Mouse (Mus musculus): Measurements from ENCODE around the gene Ltbp1. TPM values are rescaled to one million over a fixed set of nuclear protein-coding genes. Genes with fewer than 3 reads are reported as not detected.
A peak's percentile ranks its signal among the peaks of the same experiment; 100 is the strongest.

The Ltbp1 gene
- total RNA-seq (2021), result 1 to 10 TPM; 6.2 to 6.5 TPM

DNA sequence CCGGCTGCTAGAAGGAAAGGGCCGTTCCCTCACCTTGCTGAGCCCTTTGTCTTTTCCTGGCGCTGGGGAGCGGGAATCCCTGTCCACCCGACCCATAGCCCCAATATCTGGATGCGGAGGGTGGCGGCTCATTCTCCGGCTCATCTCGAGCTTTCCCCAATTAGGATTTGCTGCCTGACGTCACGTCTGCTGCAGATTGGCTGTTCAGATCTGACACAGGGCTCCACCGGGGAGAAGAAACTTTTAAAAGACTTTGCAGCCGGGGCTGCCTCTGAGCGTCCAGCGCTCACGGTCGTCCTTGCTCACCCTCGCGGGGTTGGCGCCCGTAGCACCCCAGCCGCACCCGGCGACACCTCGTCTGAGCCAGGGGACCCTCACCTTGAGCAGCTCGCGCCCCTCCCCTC lies at the start of gene Ltbp1:
Gene Ltbp1, plus strand, starts transcription at position 288 of the 404 bp plus-strand sequence.
- intact Hi-C loops (cut with DNase I), result loop anchor here (5.0 to 10.0 kb wide), 2 partner anchors 72 to 270 kb away; no protein-coding TSS in a partner anchor

DNA sequence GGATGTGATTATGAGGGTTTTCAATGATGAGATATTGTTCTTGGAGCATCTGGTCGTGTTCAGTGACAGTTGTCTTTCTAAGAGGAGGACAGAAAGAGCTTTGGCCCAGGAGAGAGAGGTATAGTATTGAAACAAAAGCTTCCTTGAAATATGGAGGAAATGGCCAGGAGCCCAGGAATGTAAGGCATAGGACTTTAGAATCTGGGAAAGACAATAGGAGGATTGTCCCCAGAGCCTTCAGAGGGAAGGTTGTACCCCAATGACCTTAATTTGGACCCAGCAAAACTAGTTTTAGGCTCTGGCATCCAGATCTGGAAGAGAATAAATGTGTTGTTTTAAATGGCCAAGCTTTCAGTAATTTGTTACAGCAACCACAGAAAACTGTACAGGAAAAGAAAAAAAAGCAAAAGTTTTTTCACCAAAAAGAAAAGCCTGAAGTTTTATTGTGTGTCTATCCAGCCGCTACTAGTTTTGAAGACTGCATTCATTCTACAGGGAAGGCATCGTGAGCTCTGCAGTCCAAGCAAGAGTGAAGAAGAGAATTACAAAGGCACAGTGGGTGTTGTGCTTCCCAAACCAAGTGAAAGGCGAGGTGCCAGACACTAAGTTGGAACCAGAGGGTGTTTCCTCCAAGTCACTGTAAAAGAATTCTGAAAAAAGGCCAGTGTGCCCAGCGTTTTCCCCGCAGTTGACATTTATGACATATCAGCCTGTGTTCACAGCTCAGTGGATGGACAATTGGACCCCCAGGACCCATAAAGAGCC lies 45.7 kb upstream of the Ltbp1 start:
- no peak for DNase-seq (ENCODE audit: extremely low spot score in 1 of 2, low spot score in 2 of 2)
- intact Hi-C loops (cut with DNase I), result no loop called here

More for the DNA sequence above, at the start of gene Ltbp1:
- peak in 1 of 2 experiments; percentile 32 for DNase-seq (ENCODE audit: extremely low spot score in 1 of 2, low spot score in 2 of 2)

DNA sequence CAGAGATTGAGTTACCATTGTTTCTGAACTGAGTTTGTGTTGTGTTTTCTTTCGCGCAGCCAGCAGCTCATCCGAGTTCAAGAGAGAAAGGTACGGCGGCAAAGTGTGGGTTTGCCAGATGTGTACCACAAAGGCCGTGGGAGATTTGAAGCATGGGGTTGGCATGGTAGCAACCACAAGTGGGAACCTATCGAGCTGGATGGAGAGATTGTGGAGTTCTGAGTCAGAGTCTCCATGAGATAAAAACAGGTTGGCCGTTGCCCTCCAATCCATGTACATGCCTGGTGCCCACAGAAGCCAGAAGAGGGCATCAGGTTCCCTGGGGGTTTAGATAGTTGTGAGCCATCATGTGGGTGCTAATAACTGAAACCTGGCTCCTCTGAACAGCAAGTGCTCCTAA lies 42.1 kb upstream of the Ltbp1 start:
- DNase-seq (ENCODE audit: extremely low spot score in 1 of 2, low spot score in 2 of 2), result no peak
- intact Hi-C loops (cut with DNase I), result no loop called here

DNA sequence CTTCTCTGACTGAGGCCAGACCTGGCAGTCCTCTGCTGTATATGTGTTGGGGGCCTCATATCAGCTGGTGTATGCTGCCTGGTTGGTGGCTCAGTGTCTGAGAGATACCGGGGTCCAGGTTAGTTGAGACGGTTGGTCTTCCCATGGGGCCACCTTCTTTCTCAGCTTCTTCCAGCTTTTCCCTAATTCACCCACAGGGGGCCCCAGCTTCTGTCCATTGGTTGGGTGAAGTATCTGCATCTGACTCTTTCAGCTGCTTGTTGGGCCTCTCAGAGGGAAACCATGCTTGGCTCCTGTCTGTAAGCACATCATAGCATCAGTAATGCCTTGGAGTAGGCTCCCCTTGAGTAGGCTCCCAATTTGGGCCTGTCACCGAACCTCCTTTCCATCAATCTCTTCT lies 41.5 kb upstream of the Ltbp1 start:
- no peak for DNase-seq (ENCODE audit: extremely low spot score in 1 of 2, low spot score in 2 of 2)
- intact Hi-C loops (cut with DNase I), result no loop called here

- intact Hi-C loops (cut with DNase I), result no loop called here
- no peak for DNase-seq (ENCODE audit: extremely low spot score in 1 of 2, low spot score in 2 of 2)
These were observed 38.0 kb upstream of the Ltbp1 start for GRCm38 (mm10) chr17:74967298-74967848.

DNA sequence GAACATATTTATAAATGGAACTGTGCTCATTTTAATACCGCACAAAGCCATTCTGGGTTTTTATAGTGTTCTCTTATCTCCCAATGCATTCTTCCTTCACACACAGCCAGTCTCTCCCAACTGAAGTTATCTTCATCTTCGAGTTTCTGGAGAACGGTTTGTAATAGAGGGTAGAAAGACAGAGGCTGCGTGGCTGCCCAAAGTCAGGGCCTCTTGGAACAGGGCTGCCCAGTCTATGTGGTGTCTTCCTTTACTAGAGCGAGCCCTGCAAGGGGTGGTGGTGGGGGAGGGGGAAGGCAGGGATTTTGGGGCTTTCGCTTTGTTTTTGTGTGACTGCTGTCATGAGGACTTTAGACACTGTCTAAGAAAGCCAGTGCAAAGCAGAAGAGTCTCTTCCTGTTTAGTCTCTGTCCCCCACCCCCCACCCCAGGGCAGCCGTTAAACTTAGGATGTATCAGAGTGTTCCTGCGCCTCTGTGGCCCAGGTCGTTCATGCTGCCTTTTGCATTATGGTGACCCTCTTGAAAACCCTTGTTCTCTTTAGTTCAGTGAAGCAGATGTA lies 37.1 kb upstream of the Ltbp1 start:
- intact Hi-C loops (cut with DNase I), result no loop called here
- no peak for DNase-seq (ENCODE audit: extremely low spot score in 1 of 2, low spot score in 2 of 2)

GRCm38 (mm10) chr17:74968738-74969271 lies 36.6 kb upstream of the Ltbp1 start:
- DNase-seq (ENCODE audit: extremely low spot score in 1 of 2, low spot score in 2 of 2), result peak in 1 of 2 experiments; percentile 15
- intact Hi-C loops (cut with DNase I), result no loop called here

- intact Hi-C loops (cut with DNase I), result no loop called here
- no peak for DNase-seq (ENCODE audit: extremely low spot score in 1 of 2, low spot score in 2 of 2)
These were observed 30.2 kb upstream of the Ltbp1 start for GRCm38 (mm10) chr17:74975192-74975591.

- intact Hi-C loops (cut with DNase I), result no loop called here
- DNase-seq (ENCODE audit: extremely low spot score in 1 of 2, low spot score in 2 of 2), result no peak
These were observed 29.0 kb upstream of the Ltbp1 start for GRCm38 (mm10) chr17:74976167-74976985.

GRCm38 (mm10) chr17:74979767-74980166 lies 25.6 kb upstream of the Ltbp1 start:
- intact Hi-C loops (cut with DNase I), result no loop called here
- no peak for DNase-seq (ENCODE audit: extremely low spot score in 1 of 2, low spot score in 2 of 2)

GRCm38 (mm10) chr17:74981703-74982102 lies 23.7 kb upstream of the Ltbp1 start:
- DNase-seq (ENCODE audit: extremely low spot score in 1 of 2, low spot score in 2 of 2), result no peak
- intact Hi-C loops (cut with DNase I), result no loop called here

- intact Hi-C loops (cut with DNase I), result no loop called here
- DNase-seq (ENCODE audit: extremely low spot score in 1 of 2, low spot score in 2 of 2), result no peak
These were observed 22.5 kb upstream of the Ltbp1 start for GRCm38 (mm10) chr17:74982880-74983279.

DNA sequence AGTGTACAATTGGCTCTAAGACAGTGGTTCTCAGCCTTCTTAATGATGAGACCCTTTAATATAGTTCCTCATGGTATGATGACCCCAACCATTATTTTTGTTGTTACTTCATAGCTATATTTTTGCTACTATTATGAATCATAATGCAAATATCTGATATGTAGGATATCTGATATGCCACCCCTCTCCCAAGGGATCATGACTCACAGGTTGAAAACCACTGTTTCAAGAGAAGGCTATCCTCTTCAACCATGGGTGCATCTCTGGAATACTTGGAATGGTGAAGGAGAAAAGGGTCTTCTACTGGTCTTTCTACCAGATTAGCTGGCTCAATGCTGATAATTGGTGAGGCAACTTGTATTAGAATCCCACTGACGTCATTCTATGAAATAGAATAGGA lies 21.3 kb upstream of the Ltbp1 start:
- no peak for DNase-seq (ENCODE audit: extremely low spot score in 1 of 2, low spot score in 2 of 2)

DNA sequence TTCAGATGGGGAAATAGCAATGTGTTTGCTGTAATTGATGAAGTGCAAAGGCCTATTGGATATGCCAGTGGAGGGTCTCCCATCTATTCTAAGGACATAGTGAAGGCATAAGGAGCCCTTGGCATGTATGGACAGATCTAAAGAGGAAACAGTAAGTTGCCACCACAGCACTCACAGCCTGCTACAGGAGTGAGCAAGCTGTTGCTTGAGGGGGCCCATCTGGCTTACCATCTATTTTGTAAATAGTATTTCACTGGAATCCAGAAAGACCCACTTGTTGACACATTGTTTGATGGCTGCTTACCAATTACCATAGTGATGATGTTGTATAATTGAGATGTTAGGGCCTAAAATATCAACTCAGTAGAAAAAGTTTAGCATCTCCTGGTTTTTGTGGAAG lies 20.7 kb upstream of the Ltbp1 start:
- DNase-seq (ENCODE audit: extremely low spot score in 1 of 2, low spot score in 2 of 2), result peak in 1 of 2 experiments; percentile 36
- intact Hi-C loops (cut with DNase I), result no loop called here

More for the DNA sequence above, 21.3 kb upstream of the Ltbp1 start:
- intact Hi-C loops (cut with DNase I), result no loop called here

DNA sequence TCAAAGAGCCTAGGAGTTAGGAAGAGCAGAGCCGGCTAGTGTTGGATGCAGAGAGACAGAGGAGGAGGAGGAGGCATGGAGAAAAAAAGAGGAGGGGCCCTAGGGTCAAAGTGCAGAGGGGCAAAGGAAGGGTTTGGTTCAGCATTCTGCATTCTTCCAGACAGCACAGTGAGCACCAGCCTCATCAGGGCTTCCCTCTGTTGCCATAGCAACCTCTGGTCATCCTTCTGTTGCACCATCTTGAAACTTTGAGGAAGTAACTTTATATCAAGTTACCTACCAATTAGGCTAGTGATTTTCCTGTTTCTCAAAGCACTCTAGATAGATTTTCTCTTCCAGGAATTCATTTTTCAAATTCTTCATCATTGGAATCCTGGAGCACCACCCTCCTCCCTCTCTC lies 18.3 kb upstream of the Ltbp1 start:
- intact Hi-C loops (cut with DNase I), result no loop called here
- DNase-seq (ENCODE audit: extremely low spot score in 1 of 2, low spot score in 2 of 2), result no peak

DNA sequence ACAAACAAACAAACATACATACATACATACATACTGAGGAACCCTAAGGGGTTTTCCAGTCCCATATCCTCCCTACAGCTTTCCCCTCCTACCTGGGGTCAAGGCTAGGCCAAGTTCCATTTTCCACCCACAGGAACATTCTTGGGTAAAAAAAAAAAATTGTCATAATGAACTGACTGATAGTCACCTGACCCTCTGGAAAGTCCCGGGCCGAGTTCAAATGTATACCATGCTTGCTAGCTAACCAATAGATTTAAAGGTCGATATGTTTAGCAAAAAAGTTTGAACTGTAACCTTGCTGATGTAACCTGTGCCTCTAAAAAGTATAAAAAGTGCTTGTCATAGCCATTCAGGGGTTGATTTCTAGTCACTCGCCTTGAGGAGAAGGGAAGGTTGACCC lies 15.7 kb upstream of the Ltbp1 start:
- intact Hi-C loops (cut with DNase I), result no loop called here
- no peak for DNase-seq (ENCODE audit: extremely low spot score in 1 of 2, low spot score in 2 of 2)

DNA sequence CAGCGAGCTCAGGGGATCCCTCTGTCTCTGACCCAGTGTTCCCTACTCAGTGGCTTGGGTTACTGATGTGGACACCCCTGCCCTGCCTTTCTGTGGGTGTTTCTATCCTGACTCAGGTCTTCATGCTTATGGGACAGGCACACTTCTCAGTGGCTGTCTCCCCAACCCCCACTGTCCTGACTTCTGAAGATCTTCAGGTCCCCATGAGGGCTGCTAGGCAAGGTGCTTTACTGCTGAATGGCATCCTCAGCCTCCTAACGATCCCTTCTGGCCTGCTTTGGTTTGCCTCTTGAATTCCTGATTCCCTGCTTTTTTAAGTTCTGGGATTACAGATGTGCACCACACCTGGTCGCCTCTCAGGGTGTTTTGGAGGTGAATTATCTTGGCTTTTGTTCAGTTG lies 14.8 kb upstream of the Ltbp1 start:
- no peak for DNase-seq (ENCODE audit: extremely low spot score in 1 of 2, low spot score in 2 of 2)
- intact Hi-C loops (cut with DNase I), result no loop called here

DNA sequence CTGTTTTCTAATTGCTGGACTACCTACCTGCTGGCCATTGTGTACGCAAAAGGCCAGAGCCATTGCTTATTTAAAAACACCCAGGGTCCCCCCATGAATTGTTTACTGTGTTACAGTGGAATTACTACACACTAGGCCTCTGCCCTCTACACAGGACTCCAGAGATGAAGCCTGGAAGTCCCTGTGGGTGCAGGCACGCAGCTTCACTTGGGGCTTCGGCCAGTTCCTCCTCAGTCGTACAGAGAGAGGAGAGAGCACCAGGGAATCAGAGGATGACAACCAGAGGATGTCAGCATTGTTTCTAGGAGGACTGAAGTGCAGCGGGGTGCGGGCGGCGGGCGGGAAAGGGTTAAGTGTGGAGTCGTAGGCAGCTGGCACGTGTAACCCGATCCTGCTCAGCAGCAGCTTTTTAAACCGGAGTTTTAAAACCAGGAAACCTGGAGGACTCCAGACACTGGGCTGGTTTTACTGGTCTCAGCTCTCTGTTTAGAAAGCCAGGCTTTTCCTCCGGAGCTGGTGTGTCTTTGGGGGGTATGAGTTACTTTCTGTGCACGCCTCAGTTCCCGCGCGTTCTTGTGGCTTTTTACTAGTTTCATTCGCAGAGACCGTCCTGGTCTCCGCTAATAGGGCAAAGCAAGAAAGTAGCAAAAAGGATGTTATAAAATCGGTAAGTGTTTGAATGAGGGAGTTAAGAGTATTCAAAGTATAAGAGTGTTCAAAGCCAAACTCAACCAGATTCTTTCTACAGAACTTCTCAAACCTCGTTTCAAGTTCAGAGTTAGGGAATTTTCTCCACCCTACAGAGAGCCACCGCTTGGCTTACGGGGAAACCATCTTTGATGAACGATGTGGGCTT lies 11.4 kb upstream of the Ltbp1 start:
- DNase-seq (ENCODE audit: extremely low spot score in 1 of 2, low spot score in 2 of 2), result no peak
- intact Hi-C loops (cut with DNase I), result no loop called here

- intact Hi-C loops (cut with DNase I), result no loop called here
- DNase-seq (ENCODE audit: extremely low spot score in 1 of 2, low spot score in 2 of 2), result no peak
These were observed 10.8 kb upstream of the Ltbp1 start for GRCm38 (mm10) chr17:74994582-74994893.

All from left cerebral cortex, postnatal 10 days (tissue).